Mouse (Mus musculus) E14TG2a.4 (cell line): ENCODE measurements around the gene Sptssa.

ENCODE experiments used
- CTCF ChIP-seq: conservative IDR thresholded peaks from 2 replicates; pipeline ENCODE4 v1.5.1; 2014; ENCODE audit warnings: low read length
- NANOG ChIP-seq: IDR thresholded peaks from 2 replicates; pipeline ENCODE4 v1.6.1; 2014; ENCODE audit warnings: borderline replicate concordance, low read length, mixed read lengths

- TF ChIP-seq CTCF (no peak), NANOG (no peak)
These were observed 1.6 kb upstream of the Sptssa start for GRCm38 (mm10) chr12:54657951-54658350.
